Mouse (Mus musculus): ENCODE results near the gene Gmds. TPM values are rescaled to one million over a fixed set of nuclear protein-coding genes. Genes with fewer than 3 reads are reported as not detected.

Gmds gene
- polyA plus RNA-seq, 1 experiment from 2014 or later: 30.9 TPM

DNA sequence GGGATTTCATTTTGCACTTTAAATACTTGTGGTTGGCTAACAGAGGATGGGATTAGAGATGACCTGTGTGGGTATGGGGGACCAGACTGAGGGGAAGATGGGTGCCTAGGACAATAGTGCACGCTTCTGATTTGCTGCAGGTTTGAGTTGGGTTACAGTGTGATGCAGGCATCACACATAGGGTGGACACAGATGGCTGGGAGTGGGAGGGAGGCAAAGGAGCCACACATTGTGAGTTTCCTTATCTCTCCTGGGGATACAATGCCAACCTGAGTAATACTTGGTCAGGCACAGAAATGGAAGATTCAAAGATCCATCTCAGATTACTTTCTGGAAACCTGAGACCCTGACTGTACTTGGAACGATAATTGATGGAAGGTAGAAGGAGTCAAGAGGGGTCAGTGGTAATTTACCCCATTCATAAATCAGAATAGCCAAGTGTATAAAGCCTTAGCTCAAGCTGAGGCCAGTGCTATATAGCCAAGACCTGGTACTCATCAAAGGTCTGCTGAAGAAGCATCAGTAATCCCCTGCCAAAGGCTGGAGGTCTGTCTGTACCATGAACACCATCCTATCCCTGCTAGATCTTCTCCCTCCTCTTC is 445.5 kb downstream of the Gmds start:
- H3K9ac ChIP-seq (ENCODE audit: low read length): no peak overlapping the region
- H3K4me3 ChIP-seq (ENCODE audit: low read depth, low read length): no peak overlapping the region
- 85% methylated on average over 2 of the region's 2 CpGs for WGBS
- no peaks in the 10 kb centered on the region for H3K36me3 ChIP-seq (ENCODE audit: control insufficient read depth, insufficient read depth, low read length)
- H3K9me3 ChIP-seq (ENCODE audit: control insufficient read depth, low read length): peaks cover 2% of the 10 kb centered on the region; the same call in 1 of the 2 replicates
- H3K27me3 ChIP-seq (ENCODE audit: control insufficient read depth, insufficient read depth, low read length): no peaks in the 10 kb centered on the region
- no peaks in the 10 kb centered on the region for H3K4me1 ChIP-seq (replicated peaks; ENCODE audit: control insufficient read depth, insufficient read depth, low read length)
- no peak overlapping the region for H3K27ac ChIP-seq (ENCODE audit: low read depth, low read length)
- DNase-seq (ENCODE audit: low spot score): no peak
- no peak for ATAC-seq (replicated peaks; ENCODE audit: low FRiP score)
- H3K4me2 ChIP-seq (ENCODE audit: low read depth, low read length, severe bottlenecking): no peak overlapping the region

DNA sequence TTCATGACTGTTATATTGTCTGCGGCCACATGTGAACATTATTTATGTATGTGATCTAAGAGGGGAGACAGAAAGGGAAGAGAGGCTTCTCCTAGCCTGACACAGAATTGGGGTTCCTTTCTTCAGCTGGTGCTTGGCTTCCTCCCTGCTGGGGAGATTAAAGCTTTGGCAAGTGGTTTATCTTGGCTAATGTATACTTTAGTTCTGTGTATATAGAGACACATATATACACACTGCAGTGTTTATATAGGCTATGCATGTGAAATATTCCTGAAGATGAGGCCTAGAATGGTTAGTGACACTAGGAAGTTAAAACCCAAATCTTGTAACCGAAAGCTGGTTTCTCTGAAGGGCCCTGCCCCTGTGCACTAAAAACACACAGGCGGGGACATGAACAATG is 450.0 kb downstream of the Gmds start:
- Histone ChIP-seq H3K4me1 (replicated peaks; ENCODE audit: control insufficient read depth, insufficient read depth, low read length) (no peaks in the 10 kb centered on the region), H3K9ac (ENCODE audit: low read length) (no peak overlapping the region), H3K4me2 (ENCODE audit: low read depth, low read length, severe bottlenecking) (no peak overlapping the region), H3K27me3 (ENCODE audit: control insufficient read depth, insufficient read depth, low read length) (no peaks in the 10 kb centered on the region), H3K9me3 (ENCODE audit: control insufficient read depth, low read length) (peaks cover 2% of the 10 kb centered on the region; the same call in 1 of the 2 replicates), H3K36me3 (ENCODE audit: control insufficient read depth, insufficient read depth, low read length) (no peaks in the 10 kb centered on the region), H3K27ac (ENCODE audit: low read depth, low read length) (no peak overlapping the region), H3K4me3 (ENCODE audit: low read depth, low read length) (no peak overlapping the region)
- DNase-seq (ENCODE audit: low spot score) (no peak), ATAC-seq (replicated peaks; ENCODE audit: low FRiP score) (no peak)
- 90% methylated on average over 3 of the region's 3 CpGs for WGBS

DNA sequence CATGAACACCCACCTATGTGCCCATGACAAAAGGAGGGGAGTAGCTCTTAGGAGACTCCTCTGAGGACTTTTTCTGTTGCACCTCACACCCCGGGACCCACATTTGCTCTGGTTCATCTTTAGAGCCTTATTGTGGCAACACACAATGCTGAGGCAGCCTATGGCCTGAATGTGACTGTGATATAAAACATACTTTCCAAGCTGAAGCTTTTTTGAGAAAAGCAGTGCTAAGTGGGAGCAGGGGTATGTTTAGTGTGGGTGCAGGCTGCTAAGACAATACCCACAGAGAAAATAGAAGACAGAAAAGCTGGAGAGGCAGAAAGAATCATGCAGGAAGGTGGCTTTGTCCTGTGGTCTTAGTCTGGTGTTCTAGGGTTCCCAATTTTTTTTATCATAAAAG is 452.8 kb downstream of the Gmds start:
- ATAC-seq (replicated peaks; ENCODE audit: low FRiP score) (no peak), DNase-seq (ENCODE audit: low spot score) (no peak)
- Histone ChIP-seq H3K4me3 (ENCODE audit: low read depth, low read length) (no peak overlapping the region), H3K9ac (ENCODE audit: low read length) (no peak overlapping the region), H3K36me3 (ENCODE audit: control insufficient read depth, insufficient read depth, low read length) (no peaks in the 10 kb centered on the region), H3K27ac (ENCODE audit: low read depth, low read length) (no peak overlapping the region), H3K4me1 (replicated peaks; ENCODE audit: control insufficient read depth, insufficient read depth, low read length) (no peaks in the 10 kb centered on the region), H3K4me2 (ENCODE audit: low read depth, low read length, severe bottlenecking) (no peak overlapping the region), H3K27me3 (ENCODE audit: control insufficient read depth, insufficient read depth, low read length) (no peaks in the 10 kb centered on the region), H3K9me3 (ENCODE audit: control insufficient read depth, low read length) (no peaks in the 10 kb centered on the region)
- WGBS: 82% methylated on average over 1 of the region's 1 CpGs

DNA sequence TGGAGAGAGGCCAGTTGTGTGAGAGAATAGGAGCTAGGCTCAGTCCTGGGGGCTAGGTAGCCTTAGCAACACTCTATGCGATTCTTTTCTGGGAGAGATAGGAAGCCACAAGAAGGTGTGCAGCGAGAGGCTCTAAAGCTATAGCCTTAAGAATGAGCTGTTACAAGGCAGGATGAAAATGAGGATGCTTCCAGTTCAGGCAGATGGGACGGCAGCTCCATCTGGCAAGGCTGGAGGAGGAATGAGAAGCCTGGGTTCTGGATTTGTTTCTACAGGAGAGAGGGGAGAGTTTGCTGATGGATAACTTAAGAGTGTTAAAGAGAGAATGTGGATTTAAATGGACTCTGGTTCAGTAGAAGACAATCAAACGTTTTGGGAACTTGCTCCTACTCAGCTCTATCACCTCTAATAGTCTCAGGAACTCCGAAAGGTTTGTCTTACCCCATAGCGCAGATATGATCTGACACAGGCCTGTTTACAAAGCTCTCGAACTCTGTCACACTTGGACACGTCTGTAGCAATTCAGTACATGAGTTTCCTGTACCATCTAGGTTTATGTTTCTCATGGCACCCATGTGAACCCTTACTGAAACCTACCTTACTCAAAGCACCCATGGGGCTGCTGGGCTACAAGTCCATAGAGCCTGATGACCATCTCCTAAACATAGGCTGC is 459.6 kb downstream of the Gmds start:
- ATAC-seq (replicated peaks; ENCODE audit: low FRiP score): no peak
- Histone ChIP-seq H3K4me1 (replicated peaks; ENCODE audit: control insufficient read depth, insufficient read depth, low read length) (no peaks in the 10 kb centered on the region), H3K9me3 (ENCODE audit: control insufficient read depth, low read length) (no peaks in the 10 kb centered on the region), H3K4me3 (ENCODE audit: low read depth, low read length) (no peak overlapping the region), H3K36me3 (ENCODE audit: control insufficient read depth, insufficient read depth, low read length) (no peaks in the 10 kb centered on the region), H3K27ac (ENCODE audit: low read depth, low read length) (no peak overlapping the region), H3K4me2 (ENCODE audit: low read depth, low read length, severe bottlenecking) (no peak overlapping the region), H3K27me3 (ENCODE audit: control insufficient read depth, insufficient read depth, low read length) (no peaks in the 10 kb centered on the region), H3K9ac (ENCODE audit: low read length) (no peak overlapping the region)
- 86% methylated on average over 8 of the region's 8 CpGs for WGBS
- DNase-seq (ENCODE audit: low spot score): no peak

DNA sequence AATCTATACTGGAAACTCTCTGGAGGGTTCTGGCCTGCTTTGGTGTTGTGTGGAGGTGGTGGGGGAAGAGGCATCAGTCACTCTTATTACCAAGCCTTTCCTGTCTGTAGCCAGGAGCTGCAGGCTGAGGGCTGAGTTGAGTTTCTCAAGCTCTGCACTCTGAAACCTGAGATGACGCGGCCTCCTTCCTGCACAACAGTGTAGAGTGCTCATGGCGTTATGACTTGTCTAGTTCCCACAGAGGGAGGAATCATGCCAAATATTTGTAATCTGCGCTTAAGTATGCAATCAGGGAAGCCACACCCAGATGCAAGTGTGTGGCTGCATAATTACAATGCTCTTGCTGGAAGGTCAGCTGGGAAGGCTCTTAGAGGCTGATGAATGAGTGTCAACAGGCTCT is 461.5 kb downstream of the Gmds start:
- Histone ChIP-seq H3K9me3 (ENCODE audit: control insufficient read depth, low read length) (no peaks in the 10 kb centered on the region), H3K4me3 (ENCODE audit: low read depth, low read length) (no peak overlapping the region), H3K27me3 (ENCODE audit: control insufficient read depth, insufficient read depth, low read length) (no peaks in the 10 kb centered on the region), H3K9ac (ENCODE audit: low read length) (no peak overlapping the region), H3K27ac (ENCODE audit: low read depth, low read length) (no peak overlapping the region), H3K4me2 (ENCODE audit: low read depth, low read length, severe bottlenecking) (no peak overlapping the region), H3K36me3 (ENCODE audit: control insufficient read depth, insufficient read depth, low read length) (no peaks in the 10 kb centered on the region), H3K4me1 (replicated peaks; ENCODE audit: control insufficient read depth, insufficient read depth, low read length) (no peaks in the 10 kb centered on the region)
- WGBS: 77% methylated on average over 4 of the region's 4 CpGs
- DNase-seq (ENCODE audit: low spot score) (no peak), ATAC-seq (replicated peaks; ENCODE audit: low FRiP score) (no peak)

DNA sequence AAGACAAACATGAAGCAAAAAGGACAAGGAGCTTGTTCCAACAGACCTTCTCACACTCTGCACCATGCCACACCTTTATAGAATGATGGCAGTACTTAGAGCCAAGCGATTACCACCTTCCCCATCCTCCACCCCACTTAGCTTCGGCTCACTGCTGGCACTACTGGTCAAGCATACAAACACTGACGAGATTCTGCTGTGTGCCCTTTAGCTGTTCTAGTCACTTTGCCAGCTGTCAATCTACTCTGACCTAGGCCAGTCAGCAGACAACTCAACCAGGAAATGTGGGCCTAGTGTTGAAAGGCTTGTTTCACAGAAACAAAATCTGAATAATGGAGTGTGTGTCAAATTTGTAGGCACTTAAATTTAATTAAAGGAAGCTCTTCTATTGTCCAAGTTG is 464.1 kb downstream of the Gmds start:
- DNase-seq (ENCODE audit: low spot score) (no peak), ATAC-seq (replicated peaks; ENCODE audit: low FRiP score) (no peak)
- H3K4me3 ChIP-seq (ENCODE audit: low read depth, low read length): no peak overlapping the region
- H3K4me2 ChIP-seq (ENCODE audit: low read depth, low read length, severe bottlenecking): no peak overlapping the region
- H3K4me1 ChIP-seq (replicated peaks; ENCODE audit: control insufficient read depth, insufficient read depth, low read length): no peaks in the 10 kb centered on the region
- H3K9me3 ChIP-seq (ENCODE audit: control insufficient read depth, low read length): no peaks in the 10 kb centered on the region
- H3K27ac ChIP-seq (ENCODE audit: low read depth, low read length): no peak overlapping the region
- no peaks in the 10 kb centered on the region for H3K27me3 ChIP-seq (ENCODE audit: control insufficient read depth, insufficient read depth, low read length)
- H3K36me3 ChIP-seq (ENCODE audit: control insufficient read depth, insufficient read depth, low read length): no peaks in the 10 kb centered on the region
- 72% methylated on average over 3 of the region's 3 CpGs for WGBS
- H3K9ac ChIP-seq (ENCODE audit: low read length): no peak overlapping the region

DNA sequence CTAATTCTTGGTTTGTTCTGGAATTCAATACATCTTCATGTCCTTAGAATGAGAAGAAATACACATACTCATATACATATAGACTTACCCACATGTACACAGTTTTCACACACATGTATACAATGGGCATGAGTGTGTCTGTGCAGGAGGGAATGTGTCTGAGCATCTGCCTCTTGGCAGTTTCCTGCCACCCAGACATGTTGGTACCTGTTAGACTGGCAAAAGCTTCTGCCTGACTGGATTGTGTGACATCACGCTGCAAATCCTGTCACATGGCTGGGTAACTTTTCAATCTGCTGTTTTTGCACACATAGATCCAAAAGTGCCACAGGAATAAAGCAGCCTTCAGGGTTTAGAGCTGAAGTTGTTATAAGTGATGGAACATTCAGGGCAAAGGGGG is 465.3 kb downstream of the Gmds start:
- Histone ChIP-seq H3K27ac (ENCODE audit: low read depth, low read length) (no peak overlapping the region), H3K4me1 (replicated peaks; ENCODE audit: control insufficient read depth, insufficient read depth, low read length) (no peaks in the 10 kb centered on the region), H3K9me3 (ENCODE audit: control insufficient read depth, low read length) (no peaks in the 10 kb centered on the region), H3K27me3 (ENCODE audit: control insufficient read depth, insufficient read depth, low read length) (no peaks in the 10 kb centered on the region), H3K36me3 (ENCODE audit: control insufficient read depth, insufficient read depth, low read length) (no peaks in the 10 kb centered on the region), H3K9ac (ENCODE audit: low read length) (no peak overlapping the region), H3K4me2 (ENCODE audit: low read depth, low read length, severe bottlenecking) (no peak overlapping the region), H3K4me3 (ENCODE audit: low read depth, low read length) (no peak overlapping the region)
- no peak for DNase-seq (ENCODE audit: low spot score)
- ATAC-seq (replicated peaks; ENCODE audit: low FRiP score): no peak
- 95% methylated on average over 1 of the region's 1 CpGs for WGBS

DNA sequence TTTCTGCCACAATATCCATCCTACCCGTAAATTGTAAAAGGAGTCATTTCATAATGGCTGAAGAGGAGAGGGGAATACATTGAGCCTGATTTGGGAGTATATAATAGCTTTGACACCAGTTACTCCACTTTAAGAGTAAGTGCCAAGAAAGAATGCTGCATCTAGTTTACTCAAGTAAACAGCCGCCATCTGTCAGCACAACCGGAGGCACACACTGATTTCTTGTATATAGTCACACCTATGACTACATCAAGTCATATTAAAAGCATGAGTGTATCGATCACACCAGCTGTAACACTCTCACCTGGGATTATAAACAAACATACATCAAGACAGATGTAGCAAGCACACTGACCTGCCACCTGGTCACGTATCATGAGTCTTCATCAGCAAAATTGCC is 473.8 kb downstream of the Gmds start:
- 92% methylated on average over 5 of the region's 5 CpGs for WGBS
- Histone ChIP-seq H3K27me3 (ENCODE audit: control insufficient read depth, insufficient read depth, low read length) (no peaks in the 10 kb centered on the region), H3K9ac (ENCODE audit: low read length) (no peak overlapping the region), H3K4me2 (ENCODE audit: low read depth, low read length, severe bottlenecking) (no peak overlapping the region), H3K9me3 (ENCODE audit: control insufficient read depth, low read length) (no peaks in the 10 kb centered on the region), H3K27ac (ENCODE audit: low read depth, low read length) (no peak overlapping the region), H3K36me3 (ENCODE audit: control insufficient read depth, insufficient read depth, low read length) (no peaks in the 10 kb centered on the region), H3K4me3 (ENCODE audit: low read depth, low read length) (no peak overlapping the region), H3K4me1 (replicated peaks; ENCODE audit: control insufficient read depth, insufficient read depth, low read length) (no peaks in the 10 kb centered on the region)
- no peak for ATAC-seq (replicated peaks; ENCODE audit: low FRiP score)
- DNase-seq (ENCODE audit: low spot score): no peak

DNA sequence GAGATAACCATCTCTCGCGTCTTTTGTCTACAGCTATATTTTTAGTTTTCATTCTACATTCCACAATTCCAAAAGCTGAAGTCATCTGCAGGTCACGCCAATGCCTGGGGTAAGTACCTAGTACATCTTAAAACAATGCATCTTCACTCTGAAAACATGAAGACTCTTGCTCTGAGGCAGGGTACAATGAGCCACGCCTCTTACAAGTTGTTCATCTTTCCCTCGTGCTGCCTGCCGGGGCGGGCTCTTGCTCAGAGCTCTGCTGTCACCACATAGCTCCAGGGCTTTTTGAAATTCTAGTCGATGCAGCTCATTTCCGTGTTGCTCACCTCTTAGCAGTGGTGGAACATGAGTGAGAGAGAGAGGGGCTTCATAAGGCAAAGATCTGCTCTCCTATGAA is 475.1 kb downstream of the Gmds start:
- no peak for ATAC-seq (replicated peaks; ENCODE audit: low FRiP score)
- WGBS: 77% methylated on average over 9 of the region's 9 CpGs

More for the DNA sequence above, 475.1 kb downstream of the Gmds start:
- Histone ChIP-seq H3K27ac (ENCODE audit: low read depth, low read length) (no peak overlapping the region), H3K27me3 (ENCODE audit: control insufficient read depth, insufficient read depth, low read length) (no peaks in the 10 kb centered on the region), H3K9ac (ENCODE audit: low read length) (no peak overlapping the region), H3K4me3 (ENCODE audit: low read depth, low read length) (no peak overlapping the region), H3K9me3 (ENCODE audit: control insufficient read depth, low read length) (no peaks in the 10 kb centered on the region), H3K36me3 (ENCODE audit: control insufficient read depth, insufficient read depth, low read length) (no peaks in the 10 kb centered on the region), H3K4me1 (replicated peaks; ENCODE audit: control insufficient read depth, insufficient read depth, low read length) (no peaks in the 10 kb centered on the region), H3K4me2 (ENCODE audit: low read depth, low read length, severe bottlenecking) (no peak overlapping the region)
- no peak for DNase-seq (ENCODE audit: low spot score)
